Mouse (Mus musculus) neural tube, embryonic 15.5 days (tissue): ENCODE data around the gene Capn7. TPM values are rescaled to one million over a fixed set of nuclear protein-coding genes. Genes with fewer than 3 reads are reported as not detected.

Experiments used
- ATAC-seq: fragments of 200-750 bp; cut with Nextera tagmentation; 2 replicates; pipeline ENCODE4 v1.8.0; 2017; ENCODE audit warnings: mild to moderate bottlenecking, moderate TSS enrichment, moderate library complexity; ENCODE audit not compliant: low FRiP score
- H3K27ac ChIP-seq: fragments of 300-500 bp; sonication (generic); replicated peaks from 2 replicates; pipeline ENCODE4 v1.5.1; 2015; ENCODE audit warnings: mild to moderate bottlenecking, inconsistent platforms
- H3K27me3 ChIP-seq: fragments of 300-500 bp; sonication (generic); replicated peaks from 2 replicates; pipeline ENCODE4 v1.6.1; 2015; ENCODE audit warnings: inconsistent platforms
- H3K36me3 ChIP-seq: fragments of 300-500 bp; sonication (generic); 2 replicates; pipeline ENCODE4 v1.6.1; 2015; ENCODE audit warnings: inconsistent platforms
- H3K4me1 ChIP-seq: fragments of 300-500 bp; sonication (generic); 2 replicates; pipeline ENCODE4 v1.6.1; 2015; ENCODE audit warnings: inconsistent platforms
- H3K4me2 ChIP-seq: fragments of 300-500 bp; sonication (generic); 2 replicates; pipeline ENCODE4 v1.6.1; 2015; ENCODE audit warnings: inconsistent platforms, mild to moderate bottlenecking, moderate library complexity
- H3K4me3 ChIP-seq: fragments of 300-500 bp; sonication (generic); replicated peaks from 2 replicates; pipeline ENCODE4 v1.5.1; 2015; ENCODE audit warnings: mild to moderate bottlenecking, inconsistent platforms
- H3K9ac ChIP-seq: fragments of 300-500 bp; sonication (generic); replicated peaks from 2 replicates; pipeline ENCODE4 v1.6.1; 2015; ENCODE audit warnings: mild to moderate bottlenecking, inconsistent platforms
- H3K9me3 ChIP-seq: fragments of 300-500 bp; sonication (generic); replicated peaks from 2 replicates; pipeline ENCODE4 v1.6.1; 2016; ENCODE audit warnings: inconsistent platforms
- WGBS: fragments of 180-500 bp; shearing (Covaris S2); methylation state at CpG from one replicate; pipeline ENCODE4 v1.1.7; 2015; ENCODE audit warnings: mixed read lengths; 5-methylcytosine and 5-hydroxymethylcytosine counted together
- polyA plus RNA-seq: library from polyadenylated mRNA; unstranded; fragments of >200 nt; fragmentation: Nextera tagmentation; extraction: Ambion mirVana; gene quantifications from 2 replicates; pipeline ENCODE4 v1.2.1, GENCODE M21; 2015

The Capn7 gene
- polyA plus RNA-seq, 1 experiment from 2014 or later, result 77.2 TPM

- no peaks in the 10 kb centered on the region for H3K27me3 ChIP-seq
- H3K4me2 ChIP-seq, result no peak overlapping the region
- WGBS, result 79% methylated on average over 7 of the region's 7 CpGs
- H3K9ac ChIP-seq, result no peak overlapping the region
- no peak overlapping the region for H3K27ac ChIP-seq
- no peaks in the 10 kb centered on the region for H3K36me3 ChIP-seq
- H3K4me3 ChIP-seq, result no peak overlapping the region
- peaks cover 9% of the 10 kb centered on the region for H3K4me1 ChIP-seq
- no peak for ATAC-seq
- no peaks in the 10 kb centered on the region for H3K9me3 ChIP-seq
Observed at GRCm38 (mm10) chr14:31326770-31327169, 9.7 kb upstream of the Capn7 start.

GRCm38 (mm10) chr14:31327196-31327595 is 9.2 kb upstream of the Capn7 start:
- Histone ChIP-seq H3K9ac (no peak overlapping the region), H3K4me3 (no peak overlapping the region), H3K4me2 (no peak overlapping the region), H3K27me3 (no peaks in the 10 kb centered on the region), H3K27ac (no peak overlapping the region), H3K9me3 (no peaks in the 10 kb centered on the region), H3K4me1 (peaks cover 9% of the 10 kb centered on the region), H3K36me3 (no peaks in the 10 kb centered on the region)
- 94% methylated on average over 1 of the region's 1 CpGs for WGBS
- ATAC-seq, result no peak

- H3K27ac ChIP-seq, result no peak overlapping the region
- H3K9ac ChIP-seq, result no peak overlapping the region
- no peaks in the 10 kb centered on the region for H3K9me3 ChIP-seq
- WGBS, result 79% methylated on average over 4 of the region's 4 CpGs
- no peaks in the 10 kb centered on the region for H3K27me3 ChIP-seq
- H3K4me2 ChIP-seq, result no peak overlapping the region
- no peaks in the 10 kb centered on the region for H3K36me3 ChIP-seq
- ATAC-seq, result no peak
- peaks cover 9% of the 10 kb centered on the region for H3K4me1 ChIP-seq
- no peak overlapping the region for H3K4me3 ChIP-seq
Observed at GRCm38 (mm10) chr14:31327681-31328080, 8.8 kb upstream of the Capn7 start.

GRCm38 (mm10) chr14:31329741-31330140 is 6.7 kb upstream of the Capn7 start:
- Histone ChIP-seq H3K27ac (no peak overlapping the region), H3K4me3 (no peak overlapping the region), H3K9ac (no peak overlapping the region), H3K9me3 (no peaks in the 10 kb centered on the region), H3K27me3 (no peaks in the 10 kb centered on the region), H3K4me2 (no peak overlapping the region), H3K36me3 (no peaks in the 10 kb centered on the region), H3K4me1 (no peaks in the 10 kb centered on the region)
- no peak for ATAC-seq
- WGBS, result 54% methylated on average over 2 of the region's 2 CpGs

GRCm38 (mm10) chr14:31330957-31331356 is 5.5 kb upstream of the Capn7 start:
- no peaks in the 10 kb centered on the region for H3K9me3 ChIP-seq
- H3K4me1 ChIP-seq, result peaks cover 7% of the 10 kb centered on the region
- ATAC-seq, result no peak
- H3K27me3 ChIP-seq, result no peaks in the 10 kb centered on the region
- H3K4me3 ChIP-seq, result no peak overlapping the region
- no peaks in the 10 kb centered on the region for H3K36me3 ChIP-seq
- 69% methylated on average over 4 of the region's 4 CpGs for WGBS
- no peak overlapping the region for H3K27ac ChIP-seq
- no peak overlapping the region for H3K9ac ChIP-seq
- no peak overlapping the region for H3K4me2 ChIP-seq

- peak overlapping the region; percentile 96 for H3K27ac ChIP-seq
- H3K36me3 ChIP-seq, result peaks cover 5% of the 10 kb centered on the region
- peak overlapping the region; percentile 52 for H3K9ac ChIP-seq
- no peaks in the 10 kb centered on the region for H3K9me3 ChIP-seq
- H3K4me2 ChIP-seq, result peak overlapping the region; percentile 59
- H3K27me3 ChIP-seq, result no peaks in the 10 kb centered on the region
- 0 out of 2 replicates have a peak, but pooled peaks have one; percentile 12 for ATAC-seq
- WGBS, result 34% methylated on average over 3 of the region's 3 CpGs
- H3K4me1 ChIP-seq, result peaks cover 27% of the 10 kb centered on the region
- H3K4me3 ChIP-seq, result peak overlapping the region; percentile 94
Observed at GRCm38 (mm10) chr14:31335765-31336164, 673 bp upstream of the Capn7 start.

- Histone ChIP-seq H3K4me1 (peaks cover 27% of the 10 kb centered on the region), H3K4me3 (peak overlapping the region; percentile 94), H3K9me3 (no peaks in the 10 kb centered on the region), H3K27ac (peak overlapping the region; percentile 96), H3K27me3 (no peaks in the 10 kb centered on the region), H3K9ac (peak overlapping the region; percentile 92), H3K4me2 (peak overlapping the region; percentile 59), H3K36me3 (peaks cover 6% of the 10 kb centered on the region)
- 44% methylated on average over 7 of the region's 7 CpGs for WGBS
- ATAC-seq, result no peak
Observed at GRCm38 (mm10) chr14:31337406-31337805, 968 bp downstream of the Capn7 start.

- Histone ChIP-seq H3K9me3 (no peaks in the 10 kb centered on the region), H3K9ac (no peak overlapping the region; the same call in 1 of the 2 replicates)
Observed at GRCm38 (mm10) chr14:31337947-31338346, 1.5 kb downstream of the Capn7 start.

GRCm38 (mm10) chr14:31343241-31343640 is 6.8 kb downstream of the Capn7 start:
- Histone ChIP-seq H3K9me3 (no peaks in the 10 kb centered on the region), H3K27ac (no peak overlapping the region), H3K4me1 (peaks cover 8% of the 10 kb centered on the region), H3K27me3 (no peaks in the 10 kb centered on the region), H3K36me3 (peaks cover 27% of the 10 kb centered on the region), H3K9ac (no peak overlapping the region), H3K4me3 (no peak overlapping the region), H3K4me2 (no peak overlapping the region)
- WGBS, result 85% methylated on average over 8 of the region's 8 CpGs
- ATAC-seq, result no peak

More at GRCm38 (mm10) chr14:31337947-31338346, 1.5 kb downstream of the Capn7 start:
- H3K4me1 ChIP-seq, result peaks cover 27% of the 10 kb centered on the region
- peaks cover 6% of the 10 kb centered on the region for H3K36me3 ChIP-seq
- no peaks in the 10 kb centered on the region for H3K27me3 ChIP-seq
- peak overlapping the region; percentile 59 for H3K4me2 ChIP-seq
- no peak overlapping the region for H3K27ac ChIP-seq
- peak overlapping the region; percentile 94 for H3K4me3 ChIP-seq
- no peak for ATAC-seq

- no peak overlapping the region for H3K4me2 ChIP-seq
- no peaks in the 10 kb centered on the region for H3K4me1 ChIP-seq
- H3K36me3 ChIP-seq, result peaks cover 37% of the 10 kb centered on the region
- no peaks in the 10 kb centered on the region for H3K27me3 ChIP-seq
- 98% methylated on average over 1 of the region's 1 CpGs for WGBS
- ATAC-seq, result no peak
- H3K4me3 ChIP-seq, result no peak overlapping the region
- H3K27ac ChIP-seq, result no peak overlapping the region
- no peak overlapping the region for H3K9ac ChIP-seq
- H3K9me3 ChIP-seq, result no peaks in the 10 kb centered on the region
Observed at GRCm38 (mm10) chr14:31345367-31345766, 8.9 kb downstream of the Capn7 start.

GRCm38 (mm10) chr14:31362236-31362635 is 25.8 kb downstream of the Capn7 start:
- Histone ChIP-seq H3K27me3 (no peaks in the 10 kb centered on the region), H3K4me3 (no peak overlapping the region), H3K36me3 (peaks cover 72% of the 10 kb centered on the region), H3K27ac (no peak overlapping the region), H3K9ac (no peak overlapping the region), H3K4me1 (no peaks in the 10 kb centered on the region), H3K4me2 (no peak overlapping the region), H3K9me3 (no peaks in the 10 kb centered on the region)
- ATAC-seq, result no peak
- 93% methylated on average over 2 of the region's 2 CpGs for WGBS

- no peak for ATAC-seq
- Histone ChIP-seq H3K27me3 (no peaks in the 10 kb centered on the region), H3K36me3 (peaks cover 75% of the 10 kb centered on the region), H3K4me3 (no peak overlapping the region), H3K4me2 (no peak overlapping the region), H3K27ac (no peak overlapping the region), H3K9ac (no peak overlapping the region), H3K9me3 (no peaks in the 10 kb centered on the region), H3K4me1 (no peaks in the 10 kb centered on the region)
- WGBS, result over 99% methylated on average over 4 of the region's 4 CpGs
Observed at GRCm38 (mm10) chr14:31364589-31364988, 28.2 kb downstream of the Capn7 start.

- Histone ChIP-seq H3K36me3 (peaks cover 77% of the 10 kb centered on the region), H3K27ac (no peak overlapping the region)
Observed at GRCm38 (mm10) chr14:31365350-31365749, 28.9 kb downstream of the Capn7 start.

More at GRCm38 (mm10) chr14:31365350-31365749, 28.9 kb downstream of the Capn7 start:
- no peak overlapping the region for H3K9ac ChIP-seq
- no peak overlapping the region for H3K4me2 ChIP-seq
- H3K27me3 ChIP-seq, result no peaks in the 10 kb centered on the region
- H3K4me1 ChIP-seq, result no peaks in the 10 kb centered on the region
- ATAC-seq, result no peak
- no peak overlapping the region for H3K4me3 ChIP-seq
- no peaks in the 10 kb centered on the region for H3K9me3 ChIP-seq
